Comparison of ENCODE assay signal across 8 mouse cellular contexts in the genomic region with DNA sequence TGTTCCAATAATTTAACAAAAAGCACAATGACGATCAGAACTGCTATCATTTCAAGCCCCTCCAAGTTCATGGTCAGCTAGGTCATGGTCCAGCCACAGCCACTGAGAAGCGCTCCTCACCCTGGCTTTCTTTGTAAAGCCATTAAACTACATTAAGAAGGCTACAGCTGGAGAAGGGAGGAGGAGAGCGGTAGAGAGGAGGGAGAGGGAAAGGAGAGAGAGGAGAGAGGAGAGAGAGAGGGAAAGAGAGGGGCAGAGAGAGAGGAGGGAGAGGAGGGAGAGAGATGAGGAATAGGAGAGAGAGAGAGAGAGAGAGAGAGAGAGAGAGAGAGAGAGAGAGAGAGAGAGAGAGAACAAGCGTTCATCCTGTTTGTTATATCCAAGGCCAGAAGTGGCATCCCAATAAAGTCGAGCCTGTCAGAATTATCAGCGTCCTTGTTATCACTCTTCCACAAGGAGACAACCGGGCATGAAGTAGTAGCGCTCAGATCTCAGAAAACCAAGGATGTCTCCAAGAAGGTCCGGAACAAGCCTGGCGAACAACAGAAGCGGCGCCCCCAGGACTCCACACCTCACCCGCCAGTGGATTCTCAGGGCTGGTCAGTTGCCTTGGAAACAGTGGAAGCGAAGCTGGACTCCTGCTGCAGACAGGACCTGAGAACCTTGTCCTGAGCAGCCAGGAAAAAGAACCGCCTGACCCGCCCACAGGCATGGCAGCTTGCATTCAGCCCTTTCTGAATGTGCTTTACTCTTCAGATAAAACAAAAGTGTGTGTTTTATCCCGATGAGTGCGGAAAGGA.
DNase-seq lines count a peak whose midpoint lies in the region; ATAC-seq lines count a peak whose summit lies in the region.

No protein-coding gene starts in this region.

- no peak overlapping the region for H3K9ac ChIP-seq in heart, embryonic 14.5 days (ENCODE audit: low read length)
- H3K9ac ChIP-seq in midbrain, embryonic 11.5 days (ENCODE audit: low read length): peak overlapping the region; percentile 41

- peaks cover 0 to 2% of the 10 kb centered on the region in 2 experiments; a peak in 1 of 4 replicates for H3K4me1 ChIP-seq in heart, embryonic 14.5 days (ENCODE audit: control insufficient read depth in 2 of 2, insufficient read depth in 2 of 2, low read length in 2 of 2)
- peaks cover 12% of the 10 kb centered on the region for H3K4me1 ChIP-seq in forebrain, embryonic 10.5 days
- H3K4me1 ChIP-seq in midbrain, embryonic 11.5 days (ENCODE audit: control insufficient read depth, insufficient read depth, low read length): no peaks in the 10 kb centered on the region

- WGBS in heart, embryonic 14.5 days: 11% methylated on average over 18 of the region's 18 CpGs
- WGBS in forebrain, embryonic 10.5 days: 10% methylated on average over 18 of the region's 18 CpGs
- WGBS in midbrain, embryonic 11.5 days: 7% methylated on average over 18 of the region's 18 CpGs

- no peaks in the 10 kb centered on the region for H3K9me3 ChIP-seq in heart, embryonic 14.5 days (ENCODE audit: control insufficient read depth, low read length)
- no peaks in the 10 kb centered on the region for H3K9me3 ChIP-seq in forebrain, embryonic 10.5 days
- no peaks in the 10 kb centered on the region for H3K9me3 ChIP-seq in midbrain, embryonic 11.5 days (ENCODE audit: control insufficient read depth, low read length)

- H3K4me3 ChIP-seq in heart, embryonic 14.5 days (ENCODE audit: control insufficient read depth in 1 of 2, insufficient read depth in 1 of 2, low read depth in 1 of 2, low read length in 2 of 2): peak overlapping the region; percentile 29 to 30; a peak in 3 of 4 replicates
- peak overlapping the region; percentile 52 for H3K4me3 ChIP-seq in forebrain, embryonic 10.5 days
- peak overlapping the region; percentile 31 for H3K4me3 ChIP-seq in midbrain, embryonic 11.5 days (ENCODE audit: low read depth, low read length)

- no peaks in the 10 kb centered on the region for H3K27me3 ChIP-seq in heart, embryonic 14.5 days (ENCODE audit: control insufficient read depth, insufficient read depth, low read length)
- H3K27me3 ChIP-seq in forebrain, embryonic 10.5 days (ENCODE audit: poor library complexity, severe bottlenecking): no peaks in the 10 kb centered on the region
- no peaks in the 10 kb centered on the region for H3K27me3 ChIP-seq in midbrain, embryonic 11.5 days (ENCODE audit: control insufficient read depth, insufficient read depth, low read length)

- no peaks in the 10 kb centered on the region for H3K36me3 ChIP-seq in heart, embryonic 14.5 days (ENCODE audit: control insufficient read depth, insufficient read depth, low read length)
- H3K36me3 ChIP-seq in forebrain, embryonic 10.5 days (replicated peaks): no peaks in the 10 kb centered on the region
- no peaks in the 10 kb centered on the region for H3K36me3 ChIP-seq in midbrain, embryonic 11.5 days (ENCODE audit: control insufficient read depth, insufficient read depth, low read length)

- H3K4me2 ChIP-seq in heart, embryonic 14.5 days (ENCODE audit: low read length): peak overlapping the region; percentile 59
- H3K4me2 ChIP-seq in midbrain, embryonic 11.5 days: peak overlapping the region; percentile 55

- no peak for ATAC-seq in heart, embryonic 14.5 days (ENCODE audit: insufficient number of reproducible peaks, insufficient read depth, low FRiP score, low read depth)
- peak; percentile 96 for ATAC-seq in midbrain, embryonic 11.5 days (ENCODE audit: low FRiP score)
- no peak for ATAC-seq in megakaryocyte progenitor cell, adult 5-6 weeks (replicated peaks; ENCODE audit: poor library complexity)

- no peak overlapping the region for H3K27ac ChIP-seq in heart, embryonic 14.5 days (replicated peaks in 1 of 2; ENCODE audit: control insufficient read depth in 1 of 2, insufficient read depth in 1 of 2, low read depth in 2 of 2, low read length in 2 of 2)
- H3K27ac ChIP-seq in forebrain, embryonic 10.5 days: peak overlapping the region; percentile 48; the same call in 1 of the 2 replicates
- no peak overlapping the region for H3K27ac ChIP-seq in midbrain, embryonic 11.5 days (ENCODE audit: low read depth, low read length)

- no peak for DNase-seq in heart, postnatal 14 days
- DNase-seq in adrenal gland, postnatal 4 days (ENCODE audit: low spot score in 2 of 2): peak; percentile 2 to 4
- DNase-seq in forebrain, embryonic 10.5 days (ENCODE audit: extremely low spot score, low spot score): peak; percentile 57
- peak; percentile 2 to 28 for DNase-seq in left cerebral cortex, postnatal 10 days (ENCODE audit: extremely low spot score in 1 of 2, low spot score in 2 of 2)
- DNase-seq in midbrain, embryonic 11.5 days (ENCODE audit: low spot score, missing footprints): peak; percentile 93
- DNase-seq in telencephalon, adult 2 months (ENCODE audit: low read depth, low spot score): peak; percentile 11

- intact Hi-C loops in heart, postnatal 14 days (cut with DNase I): no loop called here
- intact Hi-C loops in left cerebral cortex, postnatal 10 days (cut with DNase I): no loop called here

Comparison
In these comparisons a context has a peak if more than half of its experiments do, and no peak if none do; other contexts are left out.
1. DNase-seq: peak in adrenal gland, postnatal 4 days (2 of 2), forebrain, embryonic 10.5 days (single experiment), left cerebral cortex, postnatal 10 days (2 of 2), midbrain, embryonic 11.5 days (single experiment) and telencephalon, adult 2 months (single experiment); none in heart, postnatal 14 days (0 of 2).
2. Peak in every context shown above with its lines, with median percentiles within 50 percentile points of each other: H3K4me3 ChIP-seq.